Mouse (Mus musculus): Measurements from ENCODE around the gene Rabgef1. TPM values are rescaled to one million over a fixed set of nuclear protein-coding genes. Genes with fewer than 3 reads are reported as not detected.
A peak's percentile ranks its signal among the peaks of the same experiment; 100 is the strongest.
"Not testable (repeated sequence)": the region's sequence is repeated elsewhere in the genome, so short reads cannot be mapped to it uniquely, and the experiment has no call there.

Rabgef1 gene
- polyA plus RNA-seq, 1 experiment from 2014 or later, result 25.1 TPM

DNA sequence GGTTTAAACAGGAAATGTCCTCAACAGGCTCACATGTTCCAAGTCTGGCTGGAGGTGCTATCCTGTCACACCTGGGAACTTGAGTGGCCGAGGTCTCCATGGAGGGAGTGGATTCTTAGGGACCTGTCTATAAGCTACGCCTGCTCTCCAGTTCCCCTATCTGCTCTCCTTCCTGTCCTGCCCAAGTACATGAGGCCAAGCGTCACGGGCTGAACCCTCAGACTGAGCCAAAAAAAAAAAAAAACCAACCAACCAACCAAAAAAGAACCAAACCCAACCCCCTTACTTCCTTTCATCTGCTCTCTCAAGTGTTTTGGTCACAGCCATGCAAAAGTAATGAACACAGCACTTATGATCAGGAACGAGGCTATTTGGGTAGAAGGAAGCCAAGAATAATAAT lies 76.2 kb downstream of the Rabgef1 start:
- no peak for ATAC-seq (replicated peaks; ENCODE audit: insufficient number of reproducible peaks, low FRiP score, low TSS enrichment, low read depth)
- Histone ChIP-seq H3K27me3 (ENCODE audit: control insufficient read depth, insufficient read depth, low read length) (no peaks in the 10 kb centered on the region), H3K27ac (replicated peaks; ENCODE audit: low read depth, low read length) (no peak overlapping the region), H3K9ac (replicated peaks; ENCODE audit: low read length) (no peak overlapping the region), H3K36me3 (replicated peaks; ENCODE audit: control insufficient read depth, insufficient read depth, low read depth, low read length) (peaks cover 16% of the 10 kb centered on the region), H3K4me1 (ENCODE audit: control insufficient read depth, insufficient read depth, low read length) (no peaks in the 10 kb centered on the region), H3K4me2 (ENCODE audit: low read depth, low read length) (no peak overlapping the region), H3K9me3 (replicated peaks; ENCODE audit: control insufficient read depth, low read length) (no peaks in the 10 kb centered on the region), H3K4me3 (ENCODE audit: low read depth, low read length) (no peak overlapping the region)
- 89% methylated on average over 5 of the region's 5 CpGs for WGBS
- DNase-seq (ENCODE audit: low spot score), result no peak

GRCm38 (mm10) chr5:130254164-130255016 lies 82.8 kb downstream of the Rabgef1 start:
- peaks cover 2% of the 10 kb centered on the region; the same call in 1 of the 2 replicates for H3K36me3 ChIP-seq (replicated peaks; ENCODE audit: control insufficient read depth, insufficient read depth, low read depth, low read length)
- H3K27ac ChIP-seq (replicated peaks; ENCODE audit: low read depth, low read length), result no peak overlapping the region
- H3K9ac ChIP-seq (replicated peaks; ENCODE audit: low read length), result peak overlapping the region; percentile 72
- peak overlapping the region; percentile 55 for H3K4me3 ChIP-seq (ENCODE audit: low read depth, low read length)
- ATAC-seq (replicated peaks; ENCODE audit: insufficient number of reproducible peaks, low FRiP score, low TSS enrichment, low read depth), result no peak
- 16% methylated on average over 19 of the region's 19 CpGs for WGBS
- no peaks in the 10 kb centered on the region for H3K9me3 ChIP-seq (replicated peaks; ENCODE audit: control insufficient read depth, low read length)
- H3K27me3 ChIP-seq (ENCODE audit: control insufficient read depth, insufficient read depth, low read length), result no peaks in the 10 kb centered on the region
- peak overlapping the region; percentile 50 for H3K4me2 ChIP-seq (ENCODE audit: low read depth, low read length)
- H3K4me1 ChIP-seq (ENCODE audit: control insufficient read depth, insufficient read depth, low read length), result no peaks in the 10 kb centered on the region
- peak; percentile 60 for DNase-seq (ENCODE audit: low spot score)

- Histone ChIP-seq H3K4me2 (ENCODE audit: low read depth, low read length) (peak within 1 kb of the TSS; percentile 58), H3K36me3 (replicated peaks; ENCODE audit: control insufficient read depth, insufficient read depth, low read depth, low read length) (no peaks in the 10 kb centered on the region; the same call in 1 of the 2 replicates)
- 0% methylated on average over 52 of the region's 52 CpGs for WGBS
Measured at GRCm38 (mm10) chr5:130255017-130255720, 83.6 kb downstream of the Rabgef1 start, which contains the start of the genes Sbds and Tyw1. TSS of gene Sbds (minus strand) at chr5:130255530. TSS of gene Tyw1 (plus strand) at chr5:130255619.

DNA sequence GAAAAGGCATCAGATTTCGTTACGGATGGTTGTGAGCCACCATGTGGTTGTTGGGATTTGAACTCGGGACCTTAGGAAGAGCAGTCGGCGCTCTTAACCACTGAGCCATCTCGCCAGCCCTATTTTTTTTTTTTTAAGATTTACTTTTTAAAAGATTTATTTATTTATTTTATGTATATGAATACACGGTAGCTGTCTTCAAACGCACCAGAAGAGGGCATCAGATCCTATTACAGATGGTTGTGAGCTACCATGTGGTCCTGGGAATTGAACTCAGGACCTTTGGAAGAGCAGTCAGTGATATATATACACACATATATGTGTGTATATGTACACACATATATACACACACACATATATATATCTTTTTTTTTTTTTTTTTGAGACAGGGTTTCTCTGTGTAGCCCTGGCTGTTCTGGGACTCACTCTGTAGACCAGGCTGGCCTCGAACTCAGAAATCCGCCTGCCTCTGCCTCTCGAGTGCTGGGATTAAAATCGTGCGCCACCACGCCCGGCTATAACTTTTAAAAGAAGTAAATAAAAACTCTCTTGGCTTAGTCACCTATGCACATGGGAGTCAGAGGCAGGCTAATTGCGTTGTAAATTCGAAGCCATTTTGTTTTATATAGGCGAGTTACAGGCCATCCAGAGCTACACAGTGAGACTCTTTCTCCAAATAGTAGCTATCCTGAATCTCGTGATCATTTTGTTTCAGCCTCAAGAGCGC lies 84.4 kb downstream of the Rabgef1 start:
- peak overlapping the region; percentile 5 for H3K4me3 ChIP-seq (ENCODE audit: low read depth, low read length)
- H3K4me1 ChIP-seq (ENCODE audit: control insufficient read depth, insufficient read depth, low read length); H3K27ac ChIP-seq (replicated peaks; ENCODE audit: low read depth, low read length); H3K9me3 ChIP-seq (replicated peaks; ENCODE audit: control insufficient read depth, low read length); H3K27me3 ChIP-seq (ENCODE audit: control insufficient read depth, insufficient read depth, low read length); H3K9ac ChIP-seq (replicated peaks; ENCODE audit: low read length); H3K36me3 ChIP-seq (replicated peaks; ENCODE audit: control insufficient read depth, insufficient read depth, low read depth, low read length): not testable (repeated sequence)
- 29% methylated on average over 20 of the region's 20 CpGs for WGBS
- peak; percentile 1; the same call in 1 of the 2 replicates for ATAC-seq (replicated peaks; ENCODE audit: insufficient number of reproducible peaks, low FRiP score, low TSS enrichment, low read depth)
- H3K4me2 ChIP-seq (ENCODE audit: low read depth, low read length), result peak overlapping the region; percentile 58
- peak; percentile 23 for DNase-seq (ENCODE audit: low spot score)

More at GRCm38 (mm10) chr5:130255017-130255720, 83.6 kb downstream of the Rabgef1 start, which contains the start of the genes Sbds and Tyw1:
- Histone ChIP-seq H3K9me3 (replicated peaks; ENCODE audit: control insufficient read depth, low read length) (no peaks in the 10 kb centered on the region), H3K27me3 (ENCODE audit: control insufficient read depth, insufficient read depth, low read length) (no peaks in the 10 kb centered on the region), H3K4me3 (ENCODE audit: low read depth, low read length) (peak within 1 kb of the TSS; percentile 66), H3K9ac (replicated peaks; ENCODE audit: low read length) (peak within 1 kb of the TSS; percentile 72), H3K27ac (replicated peaks; ENCODE audit: low read depth, low read length) (no peak within 1 kb of the TSS; the same call in 1 of the 2 replicates), H3K4me1 (ENCODE audit: control insufficient read depth, insufficient read depth, low read length) (no peaks in the 10 kb centered on the region)
- ATAC-seq (replicated peaks; ENCODE audit: insufficient number of reproducible peaks, low FRiP score, low TSS enrichment, low read depth) (peak; percentile 87), DNase-seq (ENCODE audit: low spot score) (peak; percentile 99)

GRCm38 (mm10) chr5:130256678-130257271 lies 85.2 kb downstream of the Rabgef1 start:
- peak; percentile 89 for ATAC-seq (replicated peaks; ENCODE audit: insufficient number of reproducible peaks, low FRiP score, low TSS enrichment, low read depth)
- Histone ChIP-seq H3K4me2 (ENCODE audit: low read depth, low read length) (peak overlapping the region; percentile 62), H3K9ac (replicated peaks; ENCODE audit: low read length) (peak overlapping the region; percentile 74), H3K4me3 (ENCODE audit: low read depth, low read length) (peak overlapping the region; percentile 66), H3K27ac (replicated peaks; ENCODE audit: low read depth, low read length) (no peak overlapping the region), H3K4me1 (ENCODE audit: control insufficient read depth, insufficient read depth, low read length) (no peaks in the 10 kb centered on the region), H3K36me3 (replicated peaks; ENCODE audit: control insufficient read depth, insufficient read depth, low read depth, low read length) (no peaks in the 10 kb centered on the region; the same call in 1 of the 2 replicates), H3K9me3 (replicated peaks; ENCODE audit: control insufficient read depth, low read length) (no peaks in the 10 kb centered on the region), H3K27me3 (ENCODE audit: control insufficient read depth, insufficient read depth, low read length) (no peaks in the 10 kb centered on the region)
- under 1% methylated on average over 25 of the region's 25 CpGs for WGBS
- peak; percentile 97 for DNase-seq (ENCODE audit: low spot score)

- 12% methylated on average over 8 of the region's 8 CpGs for WGBS
- Histone ChIP-seq H3K4me2 (ENCODE audit: low read depth, low read length) (peak overlapping the region; percentile 62), H3K27me3 (ENCODE audit: control insufficient read depth, insufficient read depth, low read length) (no peaks in the 10 kb centered on the region), H3K4me3 (ENCODE audit: low read depth, low read length) (peak overlapping the region; percentile 66), H3K9ac (replicated peaks; ENCODE audit: low read length) (peak overlapping the region; percentile 74), H3K27ac (replicated peaks; ENCODE audit: low read depth, low read length) (no peak overlapping the region), H3K9me3 (replicated peaks; ENCODE audit: control insufficient read depth, low read length) (no peaks in the 10 kb centered on the region), H3K4me1 (ENCODE audit: control insufficient read depth, insufficient read depth, low read length) (no peaks in the 10 kb centered on the region), H3K36me3 (replicated peaks; ENCODE audit: control insufficient read depth, insufficient read depth, low read depth, low read length) (no peaks in the 10 kb centered on the region; the same call in 1 of the 2 replicates)
- ATAC-seq (replicated peaks; ENCODE audit: insufficient number of reproducible peaks, low FRiP score, low TSS enrichment, low read depth) (0 out of 2 replicates have a peak, but pooled peaks have one; percentile 3), DNase-seq (ENCODE audit: low spot score) (no peak)
Measured at GRCm38 (mm10) chr5:130257303-130257702, 85.7 kb downstream of the Rabgef1 start.

- H3K27me3 ChIP-seq (ENCODE audit: control insufficient read depth, insufficient read depth, low read length), result no peaks in the 10 kb centered on the region
- H3K9me3 ChIP-seq (replicated peaks; ENCODE audit: control insufficient read depth, low read length), result no peaks in the 10 kb centered on the region
- H3K4me1 ChIP-seq (ENCODE audit: control insufficient read depth, insufficient read depth, low read length), result no peaks in the 10 kb centered on the region
- H3K27ac ChIP-seq (replicated peaks; ENCODE audit: low read depth, low read length), result no peak overlapping the region
- no peak overlapping the region for H3K4me2 ChIP-seq (ENCODE audit: low read depth, low read length)
- 78% methylated on average over 11 of the region's 11 CpGs for WGBS
- ATAC-seq (replicated peaks; ENCODE audit: insufficient number of reproducible peaks, low FRiP score, low TSS enrichment, low read depth) (no peak), DNase-seq (ENCODE audit: low spot score) (no peak)
- H3K9ac ChIP-seq (replicated peaks; ENCODE audit: low read length), result no peak overlapping the region
- peaks cover 11% of the 10 kb centered on the region for H3K36me3 ChIP-seq (replicated peaks; ENCODE audit: control insufficient read depth, insufficient read depth, low read depth, low read length)
- no peak overlapping the region for H3K4me3 ChIP-seq (ENCODE audit: low read depth, low read length)
Measured at GRCm38 (mm10) chr5:130263454-130263853, 91.9 kb downstream of the Rabgef1 start.

Measured in embryonic facial prominence, embryonic 11.5 days (tissue).